Mouse (Mus musculus) cerebellum, adult 2 months (tissue): ENCODE measurements around the gene Coq5.

ENCODE experiments used
- CTCF ChIP-seq: fragments of 200-500 bp; IDR thresholded peaks from 2 replicates; pipeline ENCODE4 v1.5.1; 2011; ENCODE audit warnings: low read depth, mild to moderate bottlenecking, control low read depth, low read length, moderate library complexity, borderline replicate concordance; ENCODE audit not compliant: insufficient read depth
- POLR2A ChIP-seq: fragments of 200-500 bp; IDR thresholded peaks from 2 replicates; pipeline ENCODE4 v1.6.1; 2011; ENCODE audit warnings: low read length, control low read depth, borderline replicate concordance; ENCODE audit not compliant: insufficient read depth

- no peak for TF ChIP-seq CTCF
- TF ChIP-seq POLR2A: no peak
These were observed 7.3 kb upstream of the Coq5 start for GRCm38 (mm10) chr5:115271931-115272811.
